Mouse (Mus musculus) urinary bladder, postnatal 14 days (tissue): ENCODE measurements around the gene Ermard.
"Not testable (repeated sequence)": the region's sequence is repeated elsewhere in the genome, so short reads cannot be mapped to it uniquely, and the experiment has no call there.

ENCODE experiments used
- DNase-seq: peaks from one replicate; pipeline ENCODE4 v3.0.0; 2021; ENCODE audit warnings: low spot score

The Ermard gene

GRCm38 (mm10) chr17:15041175-15041729 lies at the start of gene Ermard, which contains the start of the genes Tcte3 and Gm3448:
Ermard (plus strand) TSS chr17:15041208.
Tcte3 (minus strand) TSS chr17:15041488.
Gm3448 (minus strand) TSS chr17:15041537.
- not testable (repeated sequence) for DNase-seq

DNA sequence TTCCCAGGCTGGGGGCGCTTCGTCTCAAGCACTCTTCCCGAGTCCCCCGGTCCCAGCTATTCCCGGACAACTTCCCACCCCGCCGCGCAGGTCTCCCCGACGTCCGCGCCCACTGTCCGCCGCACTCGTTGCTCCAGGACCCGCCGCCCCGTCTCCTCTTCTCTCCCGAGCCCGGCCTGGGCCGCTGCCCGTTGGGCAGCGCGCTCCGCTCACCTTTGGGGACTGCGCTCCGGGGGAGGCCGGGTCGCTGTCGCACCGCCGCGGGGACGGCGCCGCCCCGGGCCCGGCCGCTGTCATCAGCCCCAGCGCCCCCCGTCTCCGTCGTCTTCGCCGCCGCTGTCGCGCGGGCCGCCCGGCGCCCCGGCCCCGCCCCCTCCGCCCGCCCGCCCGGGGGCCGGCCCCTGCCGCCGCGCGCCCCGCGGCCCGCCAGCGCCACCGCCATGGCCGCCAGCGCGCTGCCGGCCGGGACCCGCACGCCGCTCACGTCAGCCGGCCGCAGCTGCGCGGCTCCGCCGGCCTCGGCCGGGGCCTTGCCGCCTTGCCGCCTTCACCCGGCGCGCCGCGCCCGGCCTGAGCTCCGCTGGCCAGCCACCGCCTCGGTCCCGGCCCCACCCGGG lies 48.4 kb upstream of the Ermard start:
- not testable (repeated sequence) for DNase-seq

- not testable (repeated sequence) for DNase-seq
Observed at GRCm38 (mm10) chr17:14993139-14993832, 47.7 kb upstream of the Ermard start.

GRCm38 (mm10) chr17:14994140-14994539 lies 46.9 kb upstream of the Ermard start:
- not testable (repeated sequence) for DNase-seq

GRCm38 (mm10) chr17:15000047-15000446 lies 41.0 kb upstream of the Ermard start:
- not testable (repeated sequence) for DNase-seq

DNA sequence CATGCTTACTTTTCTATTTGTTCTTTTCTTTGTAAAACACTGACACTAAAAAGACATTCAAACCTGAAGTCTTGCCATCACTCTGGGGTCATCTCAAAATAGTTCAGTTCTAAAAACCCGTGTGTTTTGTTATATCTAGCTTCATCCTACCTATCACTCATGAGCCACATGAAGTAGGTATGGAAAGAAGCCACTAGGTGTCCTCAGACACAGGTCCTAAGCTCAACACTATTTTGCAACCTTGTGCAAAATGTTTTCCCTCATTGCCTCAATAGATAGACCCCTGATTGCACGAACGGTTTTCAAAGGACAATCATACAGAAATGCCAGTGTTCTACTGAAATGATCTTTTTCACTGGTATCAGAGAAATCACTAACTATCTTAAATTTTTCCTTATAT lies 31.9 kb upstream of the Ermard start:
- DNase-seq, result not testable (repeated sequence)

DNA sequence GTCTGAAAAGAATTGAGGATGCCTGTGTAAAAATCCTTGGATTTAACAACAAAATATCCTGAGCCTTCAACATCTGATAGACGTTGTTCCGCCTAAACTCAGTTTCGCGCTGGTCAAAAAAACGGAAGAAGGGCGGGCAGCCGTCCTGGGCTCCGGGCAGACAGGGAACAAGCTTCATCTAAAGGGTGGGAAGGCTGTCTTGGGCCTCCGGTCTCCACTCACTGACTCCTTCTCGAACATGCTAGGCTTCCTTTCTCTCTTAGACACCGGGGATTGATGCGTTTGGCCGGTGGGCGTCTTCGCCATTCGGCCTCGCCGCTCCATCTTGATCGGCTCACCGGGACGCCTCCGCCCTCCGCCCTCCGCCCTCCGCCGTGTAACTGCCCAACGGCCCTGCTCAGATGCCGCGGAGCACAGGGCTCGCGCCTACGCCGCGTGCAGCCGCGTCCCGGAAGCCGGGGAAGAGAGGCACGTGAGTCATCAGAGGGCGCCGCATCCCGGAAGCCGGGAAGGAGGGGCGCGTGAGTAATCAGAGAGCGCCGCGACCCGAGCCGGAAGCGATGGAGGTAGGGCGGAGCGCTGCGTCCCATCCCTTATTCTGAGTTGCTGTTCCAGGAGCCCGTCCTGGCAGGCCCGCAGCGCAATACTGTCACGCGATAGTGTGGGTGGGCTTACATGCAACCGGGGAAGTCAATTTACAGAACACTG lies 31.1 kb upstream of the Ermard start, which contains the start of gene Gm3435:
Gm3435 (plus strand) TSS at position 471 of the 708 bp plus-strand sequence.
- DNase-seq, result not testable (repeated sequence)

GRCm38 (mm10) chr17:15021503-15022220 lies 19.3 kb upstream of the Ermard start:
- peak; percentile 11 for DNase-seq

DNA sequence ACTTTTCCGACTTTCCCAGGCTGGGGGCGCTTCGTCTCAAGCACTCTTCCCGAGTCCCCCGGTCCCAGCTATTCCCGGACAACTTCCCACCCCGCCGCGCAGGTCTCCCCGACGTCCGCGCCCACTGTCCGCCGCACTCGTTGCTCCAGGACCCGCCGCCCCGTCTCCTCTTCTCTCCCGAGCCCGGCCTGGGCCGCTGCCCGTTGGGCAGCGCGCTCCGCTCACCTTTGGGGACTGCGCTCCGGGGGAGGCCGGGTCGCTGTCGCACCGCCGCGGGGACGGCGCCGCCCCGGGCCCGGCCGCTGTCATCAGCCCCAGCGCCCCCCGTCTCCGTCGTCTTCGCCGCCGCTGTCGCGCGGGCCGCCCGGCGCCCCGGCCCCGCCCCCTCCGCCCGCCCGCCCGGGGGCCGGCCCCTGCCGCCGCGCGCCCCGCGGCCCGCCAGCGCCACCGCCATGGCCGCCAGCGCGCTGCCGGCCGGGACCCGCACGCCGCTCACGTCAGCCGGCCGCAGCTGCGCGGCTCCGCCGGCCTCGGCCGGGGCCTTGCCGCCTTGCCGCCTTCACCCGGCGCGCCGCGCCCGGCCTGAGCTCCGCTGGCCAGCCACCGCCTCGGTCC lies 17.0 kb upstream of the Ermard start:
- DNase-seq, result not testable (repeated sequence)

DNA sequence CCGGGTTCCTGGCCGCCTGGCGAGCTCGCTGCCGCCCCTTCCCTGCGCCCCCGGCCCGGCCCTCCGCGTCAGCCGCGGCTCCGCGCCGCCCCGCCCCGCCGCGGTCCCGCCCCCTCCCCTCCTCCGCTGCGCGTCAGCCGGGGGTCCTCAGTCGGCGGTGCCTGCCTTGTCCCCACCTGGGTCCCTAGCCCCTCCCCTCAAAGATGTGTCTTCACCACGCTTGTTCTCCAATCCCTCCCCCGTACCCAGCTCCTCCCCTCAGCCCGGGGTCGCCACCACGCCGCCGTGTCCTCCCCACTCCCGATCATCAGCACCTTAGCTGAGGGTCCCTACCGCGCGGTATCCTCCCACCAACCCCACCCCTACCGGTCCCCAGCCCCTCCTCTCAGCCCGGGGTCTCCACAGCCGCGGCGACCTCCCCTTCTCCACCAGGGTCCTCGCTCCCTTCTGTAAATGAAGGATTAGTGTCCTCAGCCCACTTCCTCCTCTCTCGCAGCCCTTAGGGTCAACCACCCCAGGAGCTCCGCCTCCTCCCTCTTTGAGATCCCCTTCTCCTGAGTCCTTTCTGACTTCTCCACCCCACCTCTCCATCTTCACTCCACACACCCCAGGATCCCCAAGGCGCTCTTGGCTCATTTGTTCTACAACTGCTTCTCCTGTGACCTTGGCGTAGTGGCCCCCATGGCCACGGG lies 16.4 kb upstream of the Ermard start:
- not testable (repeated sequence) for DNase-seq

DNA sequence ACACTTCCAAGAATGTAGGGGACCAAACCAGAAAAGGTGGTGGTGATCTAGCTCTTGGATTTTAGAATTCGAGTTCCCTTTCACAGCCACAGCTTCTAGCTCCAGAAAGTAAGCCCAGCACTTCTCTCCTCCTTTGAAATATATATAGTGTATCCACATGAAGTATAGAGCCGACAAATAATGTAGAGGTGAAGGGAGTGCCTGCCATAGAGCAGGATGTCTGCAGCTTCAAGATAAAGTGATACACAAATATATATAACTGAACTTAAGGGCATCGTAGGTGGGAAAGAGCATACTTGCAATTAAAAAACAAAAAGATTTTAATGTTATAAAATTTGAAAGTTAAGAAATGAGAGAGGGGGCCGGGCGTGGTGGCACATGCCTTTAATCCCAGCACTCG lies 15.5 kb upstream of the Ermard start:
- DNase-seq, result not testable (repeated sequence)

GRCm38 (mm10) chr17:15031414-15031813 lies 9.6 kb upstream of the Ermard start:
- not testable (repeated sequence) for DNase-seq

DNA sequence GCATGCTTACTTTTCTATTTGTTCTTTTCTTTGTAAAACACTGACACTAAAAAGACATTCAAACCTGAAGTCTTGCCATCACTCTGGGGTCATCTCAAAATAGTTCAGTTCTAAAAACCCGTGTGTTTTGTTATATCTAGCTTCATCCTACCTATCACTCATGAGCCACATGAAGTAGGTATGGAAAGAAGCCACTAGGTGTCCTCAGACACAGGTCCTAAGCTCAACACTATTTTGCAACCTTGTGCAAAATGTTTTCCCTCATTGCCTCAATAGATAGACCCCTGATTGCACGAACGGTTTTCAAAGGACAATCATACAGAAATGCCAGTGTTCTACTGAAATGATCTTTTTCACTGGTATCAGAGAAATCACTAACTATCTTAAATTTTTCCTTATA lies 553 bp upstream of the Ermard start:
- not testable (repeated sequence) for DNase-seq

GRCm38 (mm10) chr17:15050338-15050737 lies 9.3 kb downstream of the Ermard start:
- DNase-seq, result not testable (repeated sequence)

DNA sequence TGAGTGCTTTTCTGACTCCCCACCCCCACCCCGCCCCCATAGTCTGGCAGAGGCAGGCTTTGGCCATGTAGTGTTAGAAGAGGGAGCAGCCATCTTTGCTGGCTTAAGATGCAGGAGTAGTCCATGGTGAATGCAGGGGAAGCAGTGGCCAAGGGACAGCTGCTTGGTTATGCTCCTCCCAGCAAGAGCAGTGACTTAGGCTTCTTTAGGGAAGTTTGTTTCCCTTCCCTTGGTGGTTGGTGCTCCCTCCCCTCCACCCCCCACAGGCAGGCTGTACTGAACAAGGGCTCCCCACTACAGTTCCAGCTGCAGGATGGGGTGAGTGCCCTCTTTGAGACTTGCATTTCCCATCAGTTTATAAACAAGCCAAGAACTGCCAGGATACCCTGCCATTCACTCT lies 11.8 kb downstream of the Ermard start:
- DNase-seq, result not testable (repeated sequence)

- DNase-seq, result not testable (repeated sequence)
Observed at GRCm38 (mm10) chr17:15053183-15053828, 12.3 kb downstream of the Ermard start.

- DNase-seq, result not testable (repeated sequence)
Observed at GRCm38 (mm10) chr17:15053829-15054200, 12.8 kb downstream of the Ermard start.

DNA sequence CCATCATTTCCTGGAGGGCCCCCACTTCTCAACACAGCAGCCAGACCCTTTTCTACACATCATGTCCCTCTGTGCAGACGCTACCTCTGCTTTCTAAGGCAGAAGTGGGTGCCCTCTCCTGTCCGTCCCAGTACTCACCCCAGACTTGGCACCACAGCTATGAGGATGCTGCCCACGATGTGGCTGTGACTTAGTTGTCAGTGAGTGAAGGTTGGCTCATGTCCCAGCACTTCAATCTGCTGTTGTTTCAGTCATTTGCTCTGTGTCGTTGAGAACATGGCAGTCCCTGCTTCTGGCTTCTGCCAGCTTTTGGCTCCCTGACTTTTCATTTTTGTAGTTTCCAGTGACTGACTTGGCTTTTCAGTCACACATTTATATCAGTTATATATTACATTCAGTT lies 14.9 kb downstream of the Ermard start:
- DNase-seq, result no peak

DNA sequence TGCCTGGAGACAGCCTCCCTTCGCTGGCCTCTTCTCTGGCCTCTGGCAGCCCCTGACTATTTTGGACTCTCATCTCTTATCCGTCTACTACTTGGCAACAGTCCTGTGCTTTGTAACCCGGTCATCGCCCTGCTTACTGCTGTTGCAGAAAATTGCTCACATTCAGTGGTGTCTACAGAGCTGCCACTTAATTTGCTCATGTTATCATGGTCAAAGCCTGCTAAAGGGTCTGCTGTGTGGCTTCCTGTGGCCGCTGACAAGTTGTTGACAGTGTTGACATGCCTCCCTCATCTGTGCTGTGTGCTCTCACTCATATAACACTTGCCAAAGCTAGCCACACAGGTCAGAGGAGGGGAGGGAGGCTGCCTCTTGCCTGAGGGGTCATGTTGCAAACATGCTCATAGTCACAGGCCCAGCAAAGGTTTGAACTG lies 17.2 kb downstream of the Ermard start:
- DNase-seq, result no peak

DNA sequence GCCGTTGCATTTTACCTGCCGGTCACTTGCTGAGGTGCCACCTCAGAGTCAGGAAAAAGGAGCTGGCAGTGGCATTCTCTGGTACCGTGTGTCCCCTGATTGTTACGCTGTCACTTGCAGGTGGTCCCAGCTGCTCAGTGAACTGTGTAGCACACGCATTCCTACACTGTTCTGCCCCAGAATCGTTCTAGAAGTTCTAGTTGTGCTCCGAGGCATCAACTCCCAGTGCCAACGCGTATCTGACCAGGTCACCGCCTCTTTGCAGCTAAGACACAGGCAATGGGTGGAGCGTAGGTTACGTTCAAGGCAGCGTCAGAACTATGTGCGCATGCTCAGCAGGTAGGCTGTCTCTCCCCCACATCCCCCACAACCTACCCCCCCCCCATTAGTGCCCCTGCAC lies 18.6 kb downstream of the Ermard start:
- no peak for DNase-seq
